Mouse (Mus musculus): ENCODE results near the gene Nanog. TPM values are rescaled to one million over a fixed set of nuclear protein-coding genes. Genes with fewer than 3 reads are reported as not detected.

Nanog gene
- polyA plus RNA-seq, 1 experiment, result 0.27 TPM

DNA sequence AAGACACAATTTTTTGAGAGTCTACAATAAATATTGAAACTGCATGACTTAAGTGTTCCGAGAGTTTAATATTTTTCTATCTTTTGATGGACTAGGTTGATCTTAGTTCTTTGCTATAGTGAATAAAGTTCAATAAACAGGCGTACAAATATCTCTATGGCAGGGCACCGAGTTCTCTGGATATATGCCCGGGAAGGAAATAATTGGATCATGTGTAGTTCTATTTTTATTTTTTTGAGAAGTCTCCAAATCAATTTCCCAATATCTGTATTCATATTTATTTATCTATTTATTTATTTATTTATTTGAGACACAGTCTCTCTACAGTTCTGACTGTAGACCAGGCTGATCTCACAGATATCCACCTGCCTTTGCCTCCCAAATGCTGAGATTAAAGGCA is 36.4 kb upstream of the Nanog start:
- Histone ChIP-seq H3K27me3 (ENCODE audit: control insufficient read depth, insufficient read depth, insufficient read length) (peaks cover 15% of the 10 kb centered on the region), H3K79me3 (ENCODE audit: low read depth) (no peaks in the 10 kb centered on the region), H3K36me3 (ENCODE audit: control insufficient read depth, insufficient read depth) (no peaks in the 10 kb centered on the region), H3K4me3 (ENCODE audit: insufficient read depth, poor library complexity, severe bottlenecking) (no peak overlapping the region), H3K79me2 (ENCODE audit: control insufficient read depth, insufficient read depth) (no peaks in the 10 kb centered on the region), H3ac (ENCODE audit: control insufficient read depth, insufficient read length, low read depth) (no peak overlapping the region)
- no peak for TF ChIP-seq CEBPB (IDR thresholded peaks at IDR 0.05; ENCODE audit: low read depth)
- TF ChIP-seq MYOD1 (IDR thresholded peaks at IDR 0.05; ENCODE audit: control insufficient read depth, insufficient read length, low read depth), result no peak
- no peak for TF ChIP-seq CTCF (IDR thresholded peaks at IDR 0.05; ENCODE audit: control insufficient read depth, insufficient read depth, insufficient read length)
- TF ChIP-seq FOSL1 (IDR thresholded peaks at IDR 0.05; ENCODE audit: insufficient read depth, low read length, poor library complexity, severe bottlenecking), result no peak
- no peak for TF ChIP-seq MYOG (IDR thresholded peaks at IDR 0.05; ENCODE audit: control insufficient read depth, extremely low read depth, insufficient read length)
- no peak for TF ChIP-seq USF1 (IDR thresholded peaks at IDR 0.05; ENCODE audit: low read depth)
- no peak for TF ChIP-seq MAX (IDR thresholded peaks at IDR 0.05)

GRCm38 (mm10) chr6:122672746-122673145 is 34.5 kb upstream of the Nanog start:
- peaks cover 4% of the 10 kb centered on the region for H3K27me3 ChIP-seq (ENCODE audit: control insufficient read depth, insufficient read depth, insufficient read length)
- H3K79me3 ChIP-seq (ENCODE audit: low read depth), result no peaks in the 10 kb centered on the region
- no peaks in the 10 kb centered on the region for H3K79me2 ChIP-seq (ENCODE audit: control insufficient read depth, insufficient read depth)
- TF ChIP-seq CEBPB (IDR thresholded peaks at IDR 0.05; ENCODE audit: low read depth) (no peak), MAX (IDR thresholded peaks at IDR 0.05) (no peak), MYOD1 (IDR thresholded peaks at IDR 0.05; ENCODE audit: control insufficient read depth, insufficient read length, low read depth) (no peak), CTCF (IDR thresholded peaks at IDR 0.05; ENCODE audit: control insufficient read depth, insufficient read depth, insufficient read length) (no peak), USF1 (IDR thresholded peaks at IDR 0.05; ENCODE audit: low read depth) (no peak), FOSL1 (IDR thresholded peaks at IDR 0.05; ENCODE audit: insufficient read depth, low read length, poor library complexity, severe bottlenecking) (no peak), MYOG (IDR thresholded peaks at IDR 0.05; ENCODE audit: control insufficient read depth, extremely low read depth, insufficient read length) (no peak)
- H3ac ChIP-seq (ENCODE audit: control insufficient read depth, insufficient read length, low read depth), result no peak overlapping the region
- H3K4me3 ChIP-seq (ENCODE audit: insufficient read depth, poor library complexity, severe bottlenecking), result no peak overlapping the region
- H3K36me3 ChIP-seq (ENCODE audit: control insufficient read depth, insufficient read depth), result no peaks in the 10 kb centered on the region

DNA sequence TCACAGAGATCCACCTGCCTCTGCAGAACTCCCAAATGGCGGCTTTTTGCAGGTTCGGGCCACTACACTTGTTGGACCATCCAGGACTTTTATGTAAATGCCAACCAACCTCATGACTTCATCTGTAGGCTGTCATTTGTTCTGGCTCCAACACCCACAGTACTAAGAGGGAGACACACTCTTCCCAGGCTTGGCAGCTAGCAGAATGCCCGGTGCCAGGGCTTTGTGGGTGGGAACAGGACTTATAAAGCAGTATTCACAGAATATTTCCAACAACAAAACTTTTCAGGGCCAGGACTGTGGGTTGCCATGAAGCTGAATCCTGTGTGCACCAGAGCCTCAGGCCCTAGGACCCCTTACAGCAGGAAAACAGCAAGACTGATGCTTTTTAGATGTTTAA is 24.6 kb upstream of the Nanog start:
- no peaks in the 10 kb centered on the region for H3K36me3 ChIP-seq (ENCODE audit: control insufficient read depth, insufficient read depth)
- no peak for TF ChIP-seq MYOG (IDR thresholded peaks at IDR 0.05; ENCODE audit: control insufficient read depth, extremely low read depth, insufficient read length)
- no peak for TF ChIP-seq CEBPB (IDR thresholded peaks at IDR 0.05; ENCODE audit: low read depth)
- no peak for TF ChIP-seq USF1 (IDR thresholded peaks at IDR 0.05; ENCODE audit: low read depth)
- TF ChIP-seq MAX (IDR thresholded peaks at IDR 0.05), result no peak
- TF ChIP-seq MYOD1 (IDR thresholded peaks at IDR 0.05; ENCODE audit: control insufficient read depth, insufficient read length, low read depth), result no peak
- TF ChIP-seq FOSL1 (IDR thresholded peaks at IDR 0.05; ENCODE audit: insufficient read depth, low read length, poor library complexity, severe bottlenecking), result no peak
- no peak for TF ChIP-seq CTCF (IDR thresholded peaks at IDR 0.05; ENCODE audit: control insufficient read depth, insufficient read depth, insufficient read length)

GRCm38 (mm10) chr6:122686709-122687108 is 20.6 kb upstream of the Nanog start:
- no peaks in the 10 kb centered on the region for H3K36me3 ChIP-seq (ENCODE audit: control insufficient read depth, insufficient read depth)
- no peak overlapping the region for H3K4me3 ChIP-seq (ENCODE audit: insufficient read depth, poor library complexity, severe bottlenecking)
- H3K79me3 ChIP-seq (ENCODE audit: low read depth), result no peaks in the 10 kb centered on the region
- no peak for TF ChIP-seq MYOG (IDR thresholded peaks at IDR 0.05; ENCODE audit: control insufficient read depth, extremely low read depth, insufficient read length)
- no peak for TF ChIP-seq MAX (IDR thresholded peaks at IDR 0.05)
- no peak for TF ChIP-seq FOSL1 (IDR thresholded peaks at IDR 0.05; ENCODE audit: insufficient read depth, low read length, poor library complexity, severe bottlenecking)
- TF ChIP-seq USF1 (IDR thresholded peaks at IDR 0.05; ENCODE audit: low read depth), result no peak
- TF ChIP-seq CEBPB (IDR thresholded peaks at IDR 0.05; ENCODE audit: low read depth), result no peak
- TF ChIP-seq CTCF (IDR thresholded peaks at IDR 0.05; ENCODE audit: control insufficient read depth, insufficient read depth, insufficient read length), result no peak
- TF ChIP-seq MYOD1 (IDR thresholded peaks at IDR 0.05; ENCODE audit: control insufficient read depth, insufficient read length, low read depth), result no peak
- no peak overlapping the region for H3ac ChIP-seq (ENCODE audit: control insufficient read depth, insufficient read length, low read depth)
- H3K79me2 ChIP-seq (ENCODE audit: control insufficient read depth, insufficient read depth), result no peaks in the 10 kb centered on the region
- H3K27me3 ChIP-seq (ENCODE audit: control insufficient read depth, insufficient read depth, insufficient read length), result no peaks in the 10 kb centered on the region

More for the DNA sequence above, 24.6 kb upstream of the Nanog start:
- H3K79me2 ChIP-seq (ENCODE audit: control insufficient read depth, insufficient read depth), result no peaks in the 10 kb centered on the region
- no peak overlapping the region for H3K4me3 ChIP-seq (ENCODE audit: insufficient read depth, poor library complexity, severe bottlenecking)
- H3K27me3 ChIP-seq (ENCODE audit: control insufficient read depth, insufficient read depth, insufficient read length), result no peaks in the 10 kb centered on the region
- no peaks in the 10 kb centered on the region for H3K79me3 ChIP-seq (ENCODE audit: low read depth)
- H3ac ChIP-seq (ENCODE audit: control insufficient read depth, insufficient read length, low read depth), result no peak overlapping the region

- TF ChIP-seq FOSL1 (IDR thresholded peaks at IDR 0.05; ENCODE audit: insufficient read depth, low read length, poor library complexity, severe bottlenecking) (peak; percentile 48), CTCF (IDR thresholded peaks at IDR 0.05; ENCODE audit: control insufficient read depth, insufficient read depth, insufficient read length) (no peak), MYOG (IDR thresholded peaks at IDR 0.05; ENCODE audit: control insufficient read depth, extremely low read depth, insufficient read length) (no peak), USF1 (IDR thresholded peaks at IDR 0.05; ENCODE audit: low read depth) (no peak), MAX (IDR thresholded peaks at IDR 0.05) (no peak), CEBPB (IDR thresholded peaks at IDR 0.05; ENCODE audit: low read depth) (no peak)
- Histone ChIP-seq H3ac (ENCODE audit: control insufficient read depth, insufficient read length, low read depth) (no peak overlapping the region), H3K4me3 (ENCODE audit: insufficient read depth, poor library complexity, severe bottlenecking) (no peak overlapping the region), H3K36me3 (ENCODE audit: control insufficient read depth, insufficient read depth) (no peaks in the 10 kb centered on the region), H3K79me2 (ENCODE audit: control insufficient read depth, insufficient read depth) (no peaks in the 10 kb centered on the region), H3K79me3 (ENCODE audit: low read depth) (no peaks in the 10 kb centered on the region), H3K27me3 (ENCODE audit: control insufficient read depth, insufficient read depth, insufficient read length) (no peaks in the 10 kb centered on the region)
Measured at GRCm38 (mm10) chr6:122689411-122690055, 17.8 kb upstream of the Nanog start.

Data from C2C12 (cell line).